Mouse (Mus musculus): Measurements from ENCODE around the gene Dhx58. TPM values are rescaled to one million over a fixed set of nuclear protein-coding genes. Genes with fewer than 3 reads are reported as not detected.

The Dhx58 gene
- total RNA-seq, 2 experiments from 2014 or later: 0.77 to 1.2 TPM

Other genes starting within 250 kb of the Dhx58 start
- 1 to 10 TPM; 3.8 to 3.9 TPM for gene Klhl11, start 231.5 kb downstream of the Dhx58 start, total RNA-seq (2021)
- 10 to 100 TPM; 10.6 to 20.3 TPM for gene Acly, start 176.3 kb downstream of the Dhx58 start, total RNA-seq (2021)
- under 1 TPM; 0.36 to 0.38 TPM for gene Ttc25, start 158.7 kb downstream of the Dhx58 start, total RNA-seq (2021)
- 1 to 10 TPM; 8.6 to 9.6 TPM for gene Cnp, start 129.4 kb downstream of the Dhx58 start, total RNA-seq (2021)
- gene Nkiras2, start 85.0 kb downstream of the Dhx58 start, total RNA-seq (2021): 10 to 100 TPM; 19.9 to 21.5 TPM
- 100 to 1,000 TPM; 123 to 126 TPM for gene Dnajc7, start 84.1 kb downstream of the Dhx58 start, total RNA-seq (2021)
- under 1 TPM; 0.31 to 0.70 TPM for gene Zfp385c, start 11.8 kb downstream of the Dhx58 start, total RNA-seq (2021)
- gene Kat2a, start 8.2 kb upstream of the Dhx58 start, total RNA-seq (2021): 10 to 100 TPM; 11.7 to 11.8 TPM
- not detected for gene Hspb9, start 9.6 kb upstream of the Dhx58 start, total RNA-seq (2021)
- gene Rab5c, start 33.9 kb upstream of the Dhx58 start, total RNA-seq (2021): 10 to 100 TPM; 40.4 to 43.1 TPM
- not detected for gene Kcnh4, start 55.7 kb upstream of the Dhx58 start, total RNA-seq (2021)
- not detected for gene Hcrt, start 58.7 kb upstream of the Dhx58 start, total RNA-seq (2021)
- 1 to 10 TPM; 4.8 to 4.9 TPM for gene Ghdc, start 66.7 kb upstream of the Dhx58 start, total RNA-seq (2021)
- 100 to 1,000 TPM in 1 of 2 experiments, 10 to 100 TPM in 1; 93.2 to 126 TPM for gene Stat5b, start 146.5 kb upstream of the Dhx58 start, total RNA-seq (2021)
- gene Stat5a, start 155.1 kb upstream of the Dhx58 start, total RNA-seq (2021): 10 to 100 TPM; 10.9 to 14.8 TPM
- 10 to 100 TPM; 32.5 to 49.5 TPM for gene Stat3, start 235.3 kb upstream of the Dhx58 start, total RNA-seq (2021)

Data from gastrocnemius, postnatal 25 days (tissue).